Mouse (Mus musculus) thymus, adult 2 months (tissue): ENCODE data around the gene Tmem151b. TPM values are rescaled to one million over a fixed set of nuclear protein-coding genes. Genes with fewer than 3 reads are reported as not detected.

Source experiments
- DNase-seq: peaks from one replicate; pipeline ENCODE4 v3.0.0; 2021
- H3K27ac ChIP-seq: fragments of 200-500 bp; 2 replicates; pipeline ENCODE4 v1.5.1; 2012; ENCODE audit warnings: low read length, control low read depth; ENCODE audit not compliant: control insufficient read depth, insufficient read depth
- H3K27me3 ChIP-seq: fragments of 200-500 bp; 2 replicates; pipeline ENCODE4 v1.6.1; 2012; ENCODE audit warnings: mild to moderate bottlenecking, low read length, moderate library complexity, mixed read lengths; ENCODE audit not compliant: control insufficient read depth, insufficient read depth
- H3K36me3 ChIP-seq: fragments of 200-500 bp; 2 replicates; pipeline ENCODE4 v1.6.1; 2012; ENCODE audit warnings: mild to moderate bottlenecking, low read length, moderate library complexity; ENCODE audit not compliant: control insufficient read depth, insufficient read depth
- H3K4me1 ChIP-seq: fragments of 200-500 bp; replicated peaks from 2 replicates; pipeline ENCODE4 v1.6.1; 2012; ENCODE audit warnings: low read length; ENCODE audit not compliant: control insufficient read depth, insufficient read depth
- H3K4me3 ChIP-seq: fragments of 200-500 bp; 2 replicates; pipeline ENCODE4 v1.5.1; 2012; ENCODE audit warnings: mild to moderate bottlenecking, low read length, control low read depth, moderate library complexity; ENCODE audit not compliant: control insufficient read depth, insufficient read depth
- CTCF ChIP-seq: fragments of 200-500 bp; IDR thresholded peaks from 2 replicates; pipeline ENCODE4 v1.5.1; 2012; ENCODE audit warnings: mild to moderate bottlenecking, control low read depth, low read length, moderate library complexity, borderline replicate concordance; ENCODE audit not compliant: control insufficient read depth, poor library complexity, insufficient read depth; ENCODE audit errors: extremely low read depth
- POLR2A ChIP-seq: fragments of 200-500 bp; IDR thresholded peaks from 2 replicates; pipeline ENCODE4 v1.6.1; 2012; ENCODE audit warnings: mild to moderate bottlenecking, low read length, control low read depth, moderate library complexity; ENCODE audit not compliant: control insufficient read depth, poor library complexity, insufficient read depth; ENCODE audit errors: extremely low read depth
- WGBS: fragments of 180-500 bp; shearing (Covaris S2); methylation state at CpG from one replicate; pipeline ENCODE4 v1.1.7; 2018; 5-methylcytosine and 5-hydroxymethylcytosine counted together
- polyA plus RNA-seq: library from polyadenylated mRNA; depleted of rRNA; stranded (reverse); fragments of >200 nt; gene quantifications from 2 replicates; pipeline ENCODE4 v1.2.3, GENCODE M21; 2012

Tmem151b gene
- polyA plus RNA-seq, 1 experiment, result 44.6 TPM

DNA sequence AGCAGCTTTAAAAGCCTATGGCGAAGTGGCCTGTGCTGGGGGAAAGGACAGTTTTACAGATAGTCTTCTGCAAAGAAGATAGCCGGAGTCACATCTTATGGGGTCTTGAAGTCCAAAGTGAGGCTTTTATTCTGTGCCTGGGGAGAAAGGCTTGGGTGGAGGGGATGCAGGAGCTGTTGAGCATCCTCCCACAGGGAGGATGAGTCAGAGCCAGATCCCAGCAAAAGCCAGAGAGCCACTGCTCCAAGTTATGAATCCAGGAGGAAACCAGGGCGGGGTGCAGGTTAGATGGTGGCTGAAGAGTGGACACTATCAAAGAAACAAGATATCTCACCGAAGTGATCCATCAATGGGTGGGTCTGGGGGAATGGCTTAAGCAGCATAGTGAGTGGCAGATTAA, 37.7 kb downstream of the Tmem151b start:
- H3K4me1 ChIP-seq, result peaks cover 2% of the 10 kb centered on the region
- H3K36me3 ChIP-seq, result peaks cover 22% of the 10 kb centered on the region; the same call in 1 of the 2 replicates
- DNase-seq, result no peak
- no peaks in the 10 kb centered on the region for H3K27me3 ChIP-seq
- WGBS, result 96% methylated on average over 4 of the region's 4 CpGs
- no peak overlapping the region for H3K27ac ChIP-seq
- no peak overlapping the region for H3K4me3 ChIP-seq
- no peak for TF ChIP-seq POLR2A
- no peak for TF ChIP-seq CTCF

DNA sequence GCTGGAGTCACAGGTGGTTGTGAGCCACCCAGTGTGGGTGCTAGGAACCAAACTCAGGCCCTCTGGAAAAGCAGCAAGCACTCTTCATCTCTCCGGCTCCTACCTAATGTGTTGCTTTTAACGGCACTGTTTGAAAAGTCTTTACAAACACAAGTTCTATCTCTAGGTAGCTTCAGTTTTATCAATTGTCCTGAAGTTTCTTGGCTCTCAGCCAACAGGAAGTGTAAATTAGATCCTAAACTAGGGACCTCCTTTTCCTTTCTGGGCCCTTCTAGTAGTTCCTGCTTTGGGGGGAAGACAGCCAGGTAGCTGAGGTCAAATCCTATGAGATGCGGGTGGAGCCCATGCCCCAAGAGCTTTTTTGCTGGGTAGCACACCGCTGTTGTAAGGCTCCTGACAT, 38.6 kb downstream of the Tmem151b start:
- Histone ChIP-seq H3K4me3 (no peak overlapping the region), H3K27ac (no peak overlapping the region), H3K4me1 (peaks cover 8% of the 10 kb centered on the region), H3K27me3 (no peaks in the 10 kb centered on the region), H3K36me3 (peaks cover 18% of the 10 kb centered on the region; the same call in 1 of the 2 replicates)
- no peak for TF ChIP-seq POLR2A
- WGBS, result 94% methylated on average over 4 of the region's 4 CpGs
- DNase-seq, result no peak

DNA sequence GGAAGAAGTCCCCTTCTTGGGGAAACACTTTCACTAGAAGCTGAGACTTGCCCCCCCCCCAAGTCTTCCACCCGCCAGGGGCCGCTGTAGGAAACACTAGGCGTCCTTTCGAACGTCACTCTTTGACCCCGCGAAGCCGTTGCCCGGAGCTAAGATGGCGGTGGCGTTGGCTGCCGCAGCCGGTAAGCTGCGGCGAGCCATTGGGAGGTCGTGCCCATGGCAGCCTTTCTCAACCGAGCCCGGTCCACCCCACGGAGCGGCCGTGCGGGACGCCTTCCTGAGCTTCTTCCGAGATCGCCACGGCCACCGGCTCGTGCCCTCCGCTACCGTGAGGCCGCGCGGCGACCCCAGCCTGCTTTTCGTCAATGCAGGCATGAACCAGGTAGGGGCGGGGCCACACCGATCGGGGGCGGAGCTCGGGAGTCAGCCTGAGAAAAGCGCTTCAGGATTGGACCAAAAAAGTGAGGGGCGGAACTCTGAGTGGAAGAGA, 42.7 kb downstream of the Tmem151b start, which contains the start of gene Aars2:
Gene Aars2 (plus strand): TSS at position 142 of the 490 bp plus-strand sequence.
- H3K4me3 ChIP-seq, result peak within 1 kb of the TSS; percentile 85
- H3K27me3 ChIP-seq, result no peaks in the 10 kb centered on the region
- no peak within 1 kb of the TSS; the same call in 1 of the 2 replicates for H3K27ac ChIP-seq
- H3K36me3 ChIP-seq, result peaks cover 17% of the 10 kb centered on the region; the same call in 1 of the 2 replicates
- peak; percentile 98 for DNase-seq
- TF ChIP-seq CTCF (peak; percentile 86), POLR2A (peak; percentile 76)
- under 1% methylated on average over 42 of the region's 42 CpGs for WGBS
- peaks cover 41% of the 10 kb centered on the region for H3K4me1 ChIP-seq

DNA sequence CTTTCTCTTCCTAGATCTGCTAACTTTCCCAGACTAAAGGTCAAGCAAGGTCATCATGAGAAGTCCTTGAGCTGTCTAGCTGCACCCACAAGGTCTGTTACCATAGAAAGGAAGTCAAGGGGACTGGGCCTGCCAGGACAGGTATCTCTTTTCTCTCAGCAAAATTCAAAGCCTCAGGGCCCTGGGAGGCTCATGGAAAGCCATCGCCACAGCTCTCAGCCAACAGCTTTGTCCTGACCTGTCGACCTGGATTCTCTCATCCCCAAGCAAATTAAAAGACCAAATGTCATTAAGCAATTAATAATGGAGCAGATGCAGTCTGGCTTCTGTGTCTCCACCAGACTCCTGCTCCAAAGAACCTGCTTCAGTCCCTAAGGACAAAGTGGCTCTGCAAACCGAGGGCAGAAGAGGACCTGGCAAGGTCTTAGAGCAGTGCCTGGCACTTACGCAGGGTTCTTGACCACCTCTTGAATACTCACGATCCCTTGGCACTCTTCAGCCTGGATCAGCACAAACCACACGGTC, 43.5 kb downstream of the Tmem151b start:
- no peak for TF ChIP-seq POLR2A
- no peak for TF ChIP-seq CTCF
- DNase-seq, result no peak
- peaks cover 16% of the 10 kb centered on the region; the same call in 1 of the 2 replicates for H3K36me3 ChIP-seq
- no peaks in the 10 kb centered on the region for H3K27me3 ChIP-seq
- H3K4me3 ChIP-seq, result no peak overlapping the region
- H3K27ac ChIP-seq, result no peak overlapping the region; the same call in 1 of the 2 replicates
- WGBS, result 77% methylated on average over 6 of the region's 6 CpGs
- H3K4me1 ChIP-seq, result peaks cover 47% of the 10 kb centered on the region

DNA sequence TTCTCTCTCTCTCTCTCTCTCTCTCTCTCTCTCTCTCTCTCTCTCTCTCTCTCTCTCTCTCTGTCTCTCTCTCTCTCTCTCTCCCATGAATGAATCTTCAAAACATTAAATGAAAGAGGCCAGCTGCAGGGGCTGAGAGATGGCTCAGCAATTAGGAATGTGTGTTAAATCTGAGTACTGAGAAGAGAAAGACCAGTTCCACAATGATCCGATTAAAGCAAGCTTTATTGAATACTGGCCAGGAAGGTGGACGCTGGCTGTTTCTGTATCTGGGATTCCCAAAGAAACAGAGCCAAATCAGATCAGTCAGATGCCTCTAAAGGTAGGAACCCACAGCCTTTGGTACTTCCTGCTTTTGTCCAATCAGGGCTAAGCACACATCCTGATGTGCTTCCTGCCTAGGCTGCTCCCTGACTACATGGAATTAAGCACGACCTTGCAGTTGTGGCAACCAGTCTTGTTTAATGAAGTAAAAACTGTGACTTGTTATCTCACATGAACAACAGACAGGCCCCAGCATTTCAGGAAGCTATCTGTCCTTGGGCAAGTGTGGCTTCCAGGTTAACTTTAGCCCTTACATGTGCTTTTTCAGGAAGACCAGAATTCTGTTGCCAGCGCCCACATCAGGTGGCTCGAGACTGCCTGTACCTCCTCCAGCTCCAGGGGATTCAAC, 46.0 kb downstream of the Tmem151b start:
- WGBS, result 15% methylated on average over 5 of the region's 5 CpGs
- Histone ChIP-seq H3K4me3 (no peak overlapping the region), H3K27me3 (no peaks in the 10 kb centered on the region), H3K36me3 (no peaks in the 10 kb centered on the region), H3K4me1 (peaks cover 61% of the 10 kb centered on the region), H3K27ac (peak overlapping the region; percentile 80)
- TF ChIP-seq POLR2A, result no peak
- no peak for TF ChIP-seq CTCF
- DNase-seq, result no peak

DNA sequence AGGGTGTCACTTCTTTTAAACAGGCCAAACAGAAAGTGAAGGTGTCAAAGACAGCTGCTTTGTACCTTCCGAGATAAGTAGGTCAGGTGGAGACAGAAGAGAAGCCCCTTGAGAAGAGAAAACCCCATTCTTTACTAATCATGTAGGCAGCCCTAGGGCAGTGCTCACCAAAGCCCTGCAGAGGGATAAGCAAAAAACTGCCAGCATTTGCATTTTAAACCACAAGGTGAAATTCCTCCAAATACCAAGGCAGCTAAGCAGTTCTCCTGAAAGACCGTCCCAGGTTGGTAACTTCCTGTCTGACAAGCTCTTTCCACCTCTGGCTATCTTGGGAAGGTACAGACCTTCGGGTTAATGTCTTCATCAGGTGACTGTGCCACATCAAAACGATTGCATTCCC, 47.2 kb downstream of the Tmem151b start:
- Histone ChIP-seq H3K4me3 (no peak overlapping the region), H3K27me3 (no peaks in the 10 kb centered on the region), H3K36me3 (no peaks in the 10 kb centered on the region), H3K4me1 (peaks cover 62% of the 10 kb centered on the region), H3K27ac (peak overlapping the region; percentile 80)
- TF ChIP-seq CTCF, result no peak
- TF ChIP-seq POLR2A, result no peak
- 4% methylated on average over 4 of the region's 4 CpGs for WGBS
- DNase-seq, result no peak

DNA sequence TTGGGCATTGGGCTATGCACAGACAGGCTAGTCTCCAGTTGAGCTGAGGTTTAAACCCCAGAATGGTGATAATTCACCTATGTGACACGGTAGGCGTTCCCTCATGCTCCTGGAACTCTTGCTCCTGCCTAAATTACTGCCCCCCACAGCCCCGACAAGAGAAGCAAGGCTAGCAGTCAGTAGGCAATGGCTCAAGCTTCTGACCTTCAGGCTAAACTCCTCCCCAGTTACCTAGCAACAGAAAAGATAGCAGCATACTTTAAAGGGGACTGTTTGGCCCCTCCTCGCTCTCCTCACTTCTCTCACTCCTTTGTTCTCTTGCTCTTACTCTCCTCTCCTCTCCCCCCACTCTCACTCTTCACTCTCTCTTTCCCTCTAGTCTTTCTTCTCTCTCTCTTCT, 48.5 kb downstream of the Tmem151b start:
- WGBS, result 84% methylated on average over 4 of the region's 4 CpGs

More for the DNA sequence above, 48.5 kb downstream of the Tmem151b start:
- no peaks in the 10 kb centered on the region for H3K36me3 ChIP-seq
- no peak overlapping the region for H3K27ac ChIP-seq
- no peak overlapping the region for H3K4me3 ChIP-seq
- H3K4me1 ChIP-seq, result peaks cover 59% of the 10 kb centered on the region
- no peak for DNase-seq
- TF ChIP-seq POLR2A (no peak), CTCF (no peak)
- H3K27me3 ChIP-seq, result no peaks in the 10 kb centered on the region
